Mouse (Mus musculus) heart, adult 11 months (tissue): ENCODE data around the gene Gpatch1.
"Not testable (repeated sequence)": the region's sequence is repeated elsewhere in the genome, so short reads cannot be mapped to it uniquely, and the experiment has no call there.

Source experiments
- DNase-seq: peaks from one replicate; pipeline ENCODE4 v3.0.0; 2022

The Gpatch1 gene

DNA sequence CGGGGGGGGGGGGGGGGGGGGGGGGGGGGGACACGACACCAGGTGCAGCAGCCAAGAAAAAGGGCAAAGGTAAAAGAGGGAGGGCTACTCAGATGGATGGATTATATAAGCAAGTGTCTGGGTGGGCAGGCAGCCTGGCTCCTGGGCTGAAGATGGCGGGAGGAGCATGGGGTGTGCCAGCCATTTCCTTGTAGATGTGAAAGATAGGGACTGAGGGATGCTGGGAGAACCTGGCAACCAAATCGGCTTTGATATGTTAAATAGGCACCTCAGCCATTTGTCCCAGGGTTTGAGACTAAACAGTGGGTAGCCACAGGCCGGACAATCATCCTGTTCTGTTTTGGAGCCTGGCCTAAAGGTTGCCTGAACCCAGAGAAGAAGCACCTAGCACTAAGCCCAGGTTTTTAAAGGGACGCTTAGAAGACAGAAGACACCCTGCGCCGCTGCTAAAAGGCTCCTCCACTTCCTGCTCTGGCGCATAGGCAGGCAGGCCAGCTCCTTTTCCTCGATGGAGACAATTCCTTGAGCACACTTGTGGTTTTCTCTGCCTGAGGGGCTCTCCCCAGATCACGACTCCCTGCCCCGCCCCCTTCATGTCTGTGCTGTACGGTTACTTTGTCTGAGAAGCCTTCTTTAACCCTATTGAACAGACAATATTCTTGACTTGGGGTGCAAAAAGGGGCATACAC is 4.6 kb upstream of the Gpatch1 start:
- no peak for DNase-seq

DNA sequence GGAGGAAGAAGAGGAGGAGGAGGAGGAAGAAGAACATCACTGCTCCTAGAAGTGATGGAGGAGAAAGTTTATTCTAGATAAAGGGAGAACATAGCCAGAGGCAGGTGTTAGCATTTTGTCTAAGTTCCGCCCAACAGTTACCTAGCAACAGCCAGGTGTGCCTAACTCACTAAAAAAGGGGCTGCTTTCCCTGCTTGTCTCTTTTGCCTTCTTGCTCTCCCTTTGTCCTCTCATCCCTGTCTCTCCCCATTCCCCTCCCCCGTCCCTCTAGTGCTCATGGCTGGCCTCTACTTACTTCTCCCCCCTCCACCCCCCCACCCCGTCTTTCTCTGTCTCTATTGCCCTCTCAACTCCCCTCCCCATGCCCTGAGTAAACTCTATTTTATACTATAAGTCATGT is 3.9 kb upstream of the Gpatch1 start:
- no peak for DNase-seq

DNA sequence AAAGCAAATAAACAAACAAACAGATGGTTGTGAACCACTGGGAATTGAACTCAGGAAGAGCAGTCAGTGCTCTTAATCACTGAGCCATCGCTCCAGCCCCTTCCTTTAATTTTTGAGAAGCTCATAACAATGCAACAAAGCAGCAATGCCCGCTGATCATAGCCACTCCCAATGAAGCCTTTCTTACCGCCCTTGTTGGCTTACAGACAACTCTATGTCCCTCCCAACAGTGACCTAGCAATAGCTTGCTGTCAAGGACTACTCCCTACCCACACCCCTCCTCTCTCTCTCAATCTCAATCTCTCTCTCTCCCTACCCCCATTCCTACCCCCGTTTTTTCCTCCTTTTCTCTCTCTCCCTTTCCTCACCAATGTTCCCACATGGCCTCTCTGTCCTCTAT is 1.5 kb upstream of the Gpatch1 start:
- no peak for DNase-seq

DNA sequence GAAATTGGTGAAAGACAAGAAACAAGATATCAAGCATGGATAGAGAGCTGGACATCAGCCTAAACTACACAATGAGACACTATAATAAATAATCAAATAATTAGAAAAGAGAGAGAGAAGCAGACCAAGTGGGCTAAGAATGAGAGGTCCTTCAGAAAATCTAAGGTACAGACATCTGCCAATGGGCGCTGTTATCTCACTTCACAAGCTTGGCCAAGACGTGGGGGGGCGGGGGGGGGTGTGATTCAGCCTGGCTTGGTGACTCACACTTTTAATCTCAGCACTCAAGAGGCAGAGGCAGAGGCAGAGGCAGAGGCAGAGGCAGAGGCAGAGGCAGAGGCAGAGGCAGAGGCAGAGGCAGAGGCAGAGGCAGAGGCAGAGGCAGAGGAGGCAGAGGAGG is 981 bp upstream of the Gpatch1 start:
- DNase-seq = not testable (repeated sequence)

DNA sequence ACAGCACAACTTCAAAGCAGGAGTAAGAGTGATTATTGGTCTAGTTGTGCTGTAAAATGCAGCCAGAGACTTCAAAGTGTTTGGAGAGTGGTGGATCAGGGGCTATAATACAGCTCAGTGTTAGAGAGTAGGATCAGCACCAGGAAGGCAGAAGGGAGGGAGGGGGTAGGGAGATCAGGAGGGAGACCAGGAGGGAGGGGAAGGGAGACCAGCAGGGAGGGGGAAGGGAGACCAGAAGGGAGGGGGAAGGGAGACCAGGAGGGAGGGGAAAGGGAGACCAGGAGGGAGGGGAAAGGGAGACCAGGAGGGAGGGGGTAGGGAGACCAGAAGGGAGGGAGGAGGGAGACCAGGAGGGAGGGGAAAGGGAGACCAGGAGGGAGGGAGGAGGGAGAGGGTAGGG is 4.1 kb downstream of the Gpatch1 start:
- DNase-seq = no peak

DNA sequence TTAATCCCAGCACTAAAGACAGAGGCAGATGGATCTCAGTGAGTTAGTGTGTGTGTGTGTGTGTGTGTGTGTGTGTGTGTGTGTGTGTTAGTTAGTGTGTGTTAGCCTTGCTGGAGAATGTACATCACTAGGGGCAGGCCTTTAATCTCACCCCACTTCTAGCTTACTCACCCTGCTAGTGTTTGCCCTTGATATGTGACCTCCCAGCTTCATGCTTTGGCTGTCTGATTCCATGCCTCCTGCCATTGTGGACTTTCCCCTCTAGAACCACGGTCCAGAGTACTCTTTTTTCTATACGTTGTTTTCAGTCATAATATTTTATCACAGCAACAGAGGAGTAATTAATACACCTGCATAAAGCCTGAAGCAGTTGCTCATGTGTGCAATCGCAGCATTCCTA is 7.0 kb downstream of the Gpatch1 start:
- DNase-seq = no peak

DNA sequence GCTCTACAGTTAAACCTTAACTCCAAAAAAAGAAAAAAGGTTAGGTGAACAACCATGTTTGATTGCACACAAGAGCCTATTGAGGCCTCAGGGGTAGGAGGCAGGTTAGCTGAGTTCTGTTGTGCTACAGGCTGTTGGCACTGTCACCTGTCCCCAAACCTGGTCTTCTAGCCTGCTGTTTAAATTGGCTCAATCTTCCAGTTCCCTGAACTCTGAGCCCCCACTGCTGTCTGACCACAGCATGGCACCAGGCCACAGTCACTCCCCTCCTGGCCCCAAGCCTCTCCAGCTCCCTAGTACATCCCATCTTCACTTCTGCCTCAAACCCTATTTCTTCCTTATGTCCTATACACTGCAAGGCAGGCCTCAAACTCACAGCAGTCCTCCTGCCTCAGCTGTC is 17.4 kb downstream of the Gpatch1 start:
- DNase-seq = no peak

DNA sequence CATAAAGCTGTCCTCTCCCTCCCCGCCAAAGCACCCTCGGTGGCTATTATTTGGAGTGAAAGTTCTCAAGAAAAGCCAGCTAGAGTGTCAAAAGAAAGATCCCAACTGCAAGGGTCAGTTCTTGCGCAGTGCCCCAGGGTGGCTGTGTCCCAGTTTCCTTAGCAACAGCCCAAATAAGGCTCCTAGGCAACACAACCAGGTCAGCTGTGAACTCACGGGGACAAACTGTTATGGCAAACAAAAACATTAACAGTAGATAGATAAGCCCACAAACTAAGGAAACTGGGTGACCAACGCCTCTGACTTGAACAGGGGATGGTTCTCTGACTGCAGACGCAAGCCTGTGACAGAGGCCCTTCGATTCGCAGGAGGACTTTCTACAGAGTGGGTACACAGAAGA is 18.6 kb downstream of the Gpatch1 start:
- DNase-seq = no peak

DNA sequence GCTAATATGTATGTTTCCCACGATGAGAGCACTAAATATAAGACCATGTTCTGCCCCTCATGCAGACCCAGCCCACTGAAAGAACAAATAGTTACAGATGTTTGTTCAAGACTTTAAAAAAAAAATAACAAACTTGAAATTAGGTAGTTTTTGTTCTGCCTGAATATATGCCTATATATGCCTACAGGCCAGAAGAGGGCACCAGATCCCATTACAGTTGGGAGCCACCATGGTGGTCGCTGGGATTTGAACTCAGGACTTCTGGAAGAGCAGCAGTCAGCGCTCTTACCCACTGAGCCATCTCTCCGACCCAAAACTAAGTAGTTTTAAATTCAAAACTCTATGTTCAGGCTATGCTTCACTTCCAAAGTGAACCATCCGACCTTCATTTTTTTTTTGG is 20.4 kb downstream of the Gpatch1 start:
- no peak for DNase-seq

DNA sequence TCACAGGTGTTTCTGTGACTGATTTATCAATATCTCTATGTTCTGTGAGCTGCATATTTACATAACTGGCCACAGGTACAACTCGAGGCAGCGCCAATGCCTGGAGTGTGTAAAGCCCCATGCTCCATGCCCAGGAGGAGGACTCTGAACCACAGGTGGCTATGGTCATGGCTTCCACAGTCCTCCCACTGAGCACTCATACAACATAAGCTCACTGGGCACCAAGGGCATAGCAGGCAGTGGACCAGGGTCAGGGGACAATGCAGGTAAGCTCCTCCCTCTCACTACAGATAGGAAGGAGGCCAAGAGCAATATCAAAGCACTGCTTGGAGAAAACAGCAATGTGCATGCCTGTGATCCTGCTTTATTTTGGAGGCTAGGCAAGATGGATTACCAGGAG is 22.6 kb downstream of the Gpatch1 start:
- DNase-seq = no peak

DNA sequence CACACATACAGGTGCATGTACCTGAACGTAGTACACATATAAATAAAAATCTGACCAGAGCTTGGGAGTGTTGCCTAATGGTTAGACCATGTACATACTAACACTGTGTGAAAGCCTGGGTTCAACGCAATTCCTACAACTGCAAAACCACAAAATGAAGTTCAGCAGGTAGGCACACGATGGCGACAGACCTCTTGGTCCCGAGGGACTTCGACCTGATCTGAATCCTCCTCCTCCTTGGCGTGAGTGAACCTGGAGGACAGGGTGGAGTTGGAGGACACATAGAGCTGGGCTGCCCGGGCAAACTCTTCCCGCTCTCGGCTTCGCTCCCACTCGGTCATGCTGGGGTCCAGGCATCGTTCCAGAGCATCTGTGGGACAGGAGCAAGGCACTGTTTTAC is 24.8 kb downstream of the Gpatch1 start:
- DNase-seq = peak; percentile 82

DNA sequence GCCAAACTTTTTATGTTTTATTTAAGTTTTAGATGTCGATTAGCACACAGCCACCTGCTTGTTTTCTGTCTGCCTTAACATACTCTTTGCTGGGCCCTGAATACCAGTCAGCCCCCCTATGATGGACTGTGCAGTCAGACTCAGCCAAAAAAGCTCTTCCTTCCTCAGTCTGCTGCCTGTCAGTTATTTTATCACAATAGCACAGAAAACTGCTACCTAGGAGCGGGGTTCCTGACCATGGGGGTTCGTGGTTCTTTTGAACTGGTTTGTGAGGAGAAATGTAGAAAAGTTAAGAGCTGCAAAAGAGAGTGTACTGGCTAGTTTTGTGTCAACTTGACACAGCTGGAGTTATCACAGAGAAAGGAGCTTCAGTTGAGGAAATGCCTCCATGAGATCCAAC is 39.3 kb downstream of the Gpatch1 start:
- DNase-seq = no peak

DNA sequence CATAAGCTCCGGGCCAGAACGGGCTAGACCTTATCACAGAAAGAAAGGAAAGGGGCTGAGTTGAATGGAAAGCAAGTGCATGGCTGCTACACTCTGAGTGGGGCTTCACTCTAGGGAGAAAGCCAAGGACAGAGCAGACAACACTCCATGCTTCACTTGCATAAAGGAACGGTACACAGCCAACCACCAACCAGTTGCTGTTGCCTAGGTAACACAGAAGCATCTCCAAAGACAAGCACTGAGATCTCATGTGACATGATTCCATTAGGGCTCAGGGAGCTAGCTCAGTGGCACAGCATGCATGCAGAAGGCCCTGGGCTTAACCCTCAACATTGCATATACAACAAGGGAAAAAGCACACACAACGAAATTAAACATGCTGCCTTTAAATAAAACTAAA is 40.8 kb downstream of the Gpatch1 start:
- no peak for DNase-seq

DNA sequence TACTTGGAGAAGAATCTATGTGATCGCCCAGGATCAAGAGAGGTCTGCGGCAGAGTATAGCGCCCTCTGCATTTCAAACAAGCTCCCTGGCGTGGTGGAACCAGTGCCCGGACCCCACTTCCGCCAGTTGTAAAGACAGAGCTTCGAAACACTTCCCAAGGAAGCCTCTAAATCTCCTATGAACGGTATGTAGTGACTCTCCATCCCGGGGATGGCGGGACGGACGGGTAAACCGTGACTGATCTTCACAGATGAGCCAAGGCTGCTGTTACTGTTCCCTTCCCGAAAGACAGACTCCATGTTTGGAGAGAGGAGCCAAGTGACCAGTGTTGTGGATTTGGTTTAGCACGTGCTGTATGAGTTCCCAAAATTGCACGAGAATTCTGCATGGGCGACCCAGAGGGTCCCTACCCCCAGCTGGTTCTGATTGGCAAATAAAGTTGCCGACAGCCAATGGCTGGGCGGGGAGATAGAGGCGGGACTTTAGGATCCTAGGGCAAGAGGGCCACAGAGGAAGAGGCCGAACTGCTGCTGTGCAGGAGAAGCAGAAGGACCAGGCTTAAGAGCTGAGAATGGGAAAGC is 48.7 kb downstream of the Gpatch1 start:
- DNase-seq = peak; percentile 98

DNA sequence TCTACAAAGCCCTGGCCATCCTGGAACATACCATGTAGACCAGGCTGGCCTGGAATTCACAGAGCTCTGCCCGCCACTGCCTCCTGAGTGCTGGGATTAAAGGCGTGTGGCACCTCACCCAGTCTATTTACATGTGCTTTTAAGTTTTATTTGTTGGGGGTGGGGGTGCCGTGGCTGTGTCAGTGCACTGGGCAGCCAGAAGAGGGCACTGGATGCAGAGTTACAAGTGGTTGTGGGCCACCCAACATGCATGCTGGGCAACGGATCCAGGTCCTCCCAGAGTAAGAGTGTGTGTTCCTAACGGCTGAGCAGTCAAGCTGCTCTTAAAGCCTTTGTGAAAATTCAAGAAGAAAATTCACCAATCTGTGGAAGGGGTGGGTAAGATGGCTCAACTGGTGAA is 50.4 kb downstream of the Gpatch1 start:
- no peak for DNase-seq

DNA sequence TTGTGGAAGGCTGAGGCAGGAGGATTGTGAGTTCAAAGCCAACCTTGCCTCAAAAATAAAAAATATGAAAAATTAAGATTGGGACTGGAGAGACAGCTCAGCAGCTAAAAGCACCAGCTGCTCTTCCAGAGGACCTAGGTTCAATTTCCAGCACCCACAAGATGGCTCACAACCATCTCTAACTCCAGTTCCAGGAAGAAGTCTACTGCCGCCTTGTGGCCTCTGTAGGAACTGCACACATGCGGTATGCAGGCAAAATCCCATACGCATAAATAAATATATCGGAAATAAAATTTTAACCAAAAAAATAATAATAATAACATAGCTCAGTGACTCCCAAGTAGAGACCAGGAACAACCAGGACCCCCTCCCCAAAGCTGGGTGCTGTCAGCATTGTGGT is 51.6 kb downstream of the Gpatch1 start:
- no peak for DNase-seq

DNA sequence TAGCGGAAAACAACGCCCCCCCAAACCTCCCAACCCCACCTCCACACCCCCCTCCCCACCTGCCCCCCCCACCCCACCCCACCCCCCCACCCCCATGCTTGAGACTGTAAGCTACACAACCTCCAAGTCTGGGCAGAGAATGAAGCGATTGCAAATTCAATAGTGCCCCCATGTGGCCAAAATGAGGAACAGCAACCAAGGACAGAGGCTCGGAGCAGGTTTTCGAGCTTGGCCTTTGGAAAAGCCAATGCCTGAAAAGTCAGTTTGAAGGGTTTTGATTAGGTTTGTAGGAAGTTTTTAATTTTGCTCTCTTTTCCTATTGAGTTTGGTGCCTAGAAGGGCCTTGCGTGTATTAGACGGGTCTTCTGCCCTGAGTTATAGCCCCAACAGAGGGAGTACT is 53.5 kb downstream of the Gpatch1 start:
- no peak for DNase-seq

DNA sequence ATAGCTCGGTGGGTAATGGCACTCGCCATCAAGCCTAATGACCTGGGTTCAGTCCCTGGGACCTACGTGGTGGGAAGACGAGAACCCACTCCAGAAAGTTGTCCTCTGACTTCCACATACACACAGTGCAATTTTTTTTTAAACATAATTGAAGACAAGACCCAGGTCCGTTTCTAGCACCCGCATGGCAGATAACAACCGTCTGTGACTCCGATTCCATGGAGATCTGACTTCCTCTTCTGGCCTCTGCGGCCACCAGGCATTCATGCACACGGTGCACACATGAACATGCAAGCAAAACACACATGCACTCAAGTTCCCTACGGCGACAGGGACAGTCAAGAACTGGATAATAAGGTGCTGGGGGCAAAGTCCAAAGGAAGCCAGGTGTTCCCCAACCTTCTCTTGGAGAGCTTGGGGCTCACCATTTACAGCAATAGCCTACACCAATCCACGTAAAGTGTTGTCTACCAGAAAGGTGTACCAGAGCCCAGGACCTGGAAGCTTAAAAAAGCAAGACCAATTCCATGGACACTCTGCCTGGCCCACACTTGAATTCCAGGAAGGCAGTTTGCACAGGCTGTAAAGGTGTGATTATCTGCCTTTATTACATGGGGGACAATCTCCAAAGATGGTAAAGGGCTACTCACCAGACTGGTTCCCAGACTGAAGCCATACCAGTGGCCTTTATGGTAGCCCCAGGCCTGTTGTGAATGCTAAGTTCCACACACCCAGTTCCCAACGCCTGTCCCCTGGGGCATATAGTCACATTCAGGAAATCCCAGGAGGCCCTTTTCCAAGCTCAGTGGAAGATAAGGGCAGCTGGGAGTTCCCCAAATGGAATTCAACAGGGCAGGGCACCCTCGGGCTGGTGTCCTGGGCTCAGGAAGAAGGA is 54.4 kb downstream of the Gpatch1 start:
- DNase-seq = no peak

DNA sequence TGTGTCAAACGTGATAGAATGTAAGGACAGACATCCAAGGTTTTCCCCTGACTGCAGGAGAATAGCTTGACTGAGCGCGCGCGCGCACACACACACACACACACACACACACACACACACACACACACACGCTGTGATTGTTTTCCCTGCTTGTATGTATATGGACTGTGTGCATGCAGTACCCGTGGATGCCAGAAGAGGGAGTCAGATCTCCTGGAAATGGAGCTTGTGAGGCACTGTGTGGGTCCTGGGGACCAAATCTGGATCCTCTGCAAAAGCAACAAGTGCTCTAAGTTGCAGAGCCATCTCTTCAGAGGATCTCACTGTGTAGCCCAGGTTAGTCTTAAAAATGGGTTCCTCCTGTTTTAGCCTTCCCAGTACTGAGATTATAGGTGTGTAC is 58.9 kb downstream of the Gpatch1 start:
- DNase-seq = no peak

DNA sequence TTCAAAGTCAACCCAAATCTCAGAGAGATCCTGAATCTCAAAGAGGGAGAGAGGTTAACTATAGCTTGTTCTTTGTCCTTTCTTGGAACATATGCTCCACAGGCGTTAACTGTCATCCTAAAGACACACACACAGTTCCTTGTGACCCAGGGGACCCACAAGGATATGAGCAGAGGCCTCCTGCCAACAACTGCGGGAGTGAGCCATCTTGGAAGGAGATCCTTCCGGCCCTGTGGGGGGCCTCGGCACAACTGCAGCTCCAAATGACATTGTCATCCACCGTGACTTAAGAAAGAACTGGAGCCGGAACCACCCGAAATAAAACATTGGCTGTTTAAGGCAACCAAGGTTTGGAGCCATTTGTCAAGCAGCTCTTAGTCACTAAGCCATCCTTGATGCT is 59.9 kb downstream of the Gpatch1 start:
- DNase-seq = no peak

DNA sequence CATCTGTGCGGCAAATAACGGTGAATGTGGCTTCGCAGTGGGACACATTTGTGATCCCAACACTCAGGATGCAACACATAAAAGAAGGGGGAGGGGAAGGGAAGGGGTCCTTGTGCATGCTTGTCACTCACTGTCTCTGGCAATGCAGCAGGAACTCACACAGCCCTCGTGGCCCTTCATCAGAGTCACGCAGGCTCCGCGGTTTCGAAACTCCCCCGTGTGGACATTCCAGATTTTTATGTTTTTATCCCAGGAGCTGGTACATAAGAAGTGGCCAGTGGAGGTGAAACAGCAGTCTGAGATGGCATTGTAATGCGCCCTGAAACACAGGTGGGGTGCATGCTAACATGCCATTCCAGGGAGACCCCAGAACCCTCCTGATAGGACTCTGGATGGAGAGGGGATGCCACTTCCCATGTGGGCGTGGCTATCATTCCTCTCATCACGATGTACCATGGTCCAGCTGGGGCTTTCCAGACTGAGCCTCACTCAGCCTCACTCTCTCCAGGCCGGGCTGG is 66.1 kb downstream of the Gpatch1 start:
- peak; percentile 93 for DNase-seq

DNA sequence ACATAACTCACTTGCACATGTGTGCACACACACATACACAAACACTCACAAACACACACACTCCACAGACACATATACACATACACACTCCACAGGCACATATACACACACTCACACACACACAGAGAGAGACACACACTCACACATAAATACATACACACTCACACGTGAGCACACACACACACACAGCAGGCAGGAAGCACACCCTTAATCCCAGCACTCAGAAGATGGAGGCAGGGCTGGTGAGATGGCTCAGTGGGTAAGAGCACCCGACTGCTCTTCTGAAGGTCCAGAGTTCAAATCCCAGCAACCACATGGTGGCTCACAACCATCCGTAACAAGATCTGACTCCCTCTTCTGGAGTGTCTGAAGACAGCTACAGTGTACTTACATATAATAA is 80.3 kb downstream of the Gpatch1 start:
- DNase-seq = not testable (repeated sequence)

DNA sequence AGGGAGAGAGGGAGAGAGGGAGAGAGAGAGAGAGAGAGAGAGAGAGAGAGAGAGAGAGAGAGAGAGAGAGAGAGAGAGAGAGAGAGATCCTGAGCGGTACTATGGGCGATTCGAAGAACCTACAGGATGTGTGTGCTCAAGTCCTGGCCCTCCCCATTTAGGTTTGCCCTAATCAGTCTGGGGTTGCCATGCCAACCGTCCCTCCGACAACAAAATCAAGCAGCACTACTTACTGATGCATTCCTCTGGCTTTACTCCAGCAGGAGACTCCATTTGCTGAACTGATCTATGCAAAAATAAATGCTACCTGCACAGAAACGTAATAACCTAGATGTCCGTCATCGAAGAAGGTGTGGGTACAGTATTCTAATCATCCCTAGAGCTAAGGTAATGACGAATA is 82.9 kb downstream of the Gpatch1 start:
- peak; percentile 95 for DNase-seq
